Mouse (Mus musculus) brain, embryonic 18.5 days (tissue): ENCODE measurements around the gene Ttc9c.
A peak's percentile ranks its signal among the peaks of the same experiment; 100 is the strongest.

Source experiments
- DNase-seq: peaks from one replicate; pipeline ENCODE4 v3.0.0-alpha.2; 2012; ENCODE audit warnings: low read depth, low spot score

Gene Ttc9c

DNA sequence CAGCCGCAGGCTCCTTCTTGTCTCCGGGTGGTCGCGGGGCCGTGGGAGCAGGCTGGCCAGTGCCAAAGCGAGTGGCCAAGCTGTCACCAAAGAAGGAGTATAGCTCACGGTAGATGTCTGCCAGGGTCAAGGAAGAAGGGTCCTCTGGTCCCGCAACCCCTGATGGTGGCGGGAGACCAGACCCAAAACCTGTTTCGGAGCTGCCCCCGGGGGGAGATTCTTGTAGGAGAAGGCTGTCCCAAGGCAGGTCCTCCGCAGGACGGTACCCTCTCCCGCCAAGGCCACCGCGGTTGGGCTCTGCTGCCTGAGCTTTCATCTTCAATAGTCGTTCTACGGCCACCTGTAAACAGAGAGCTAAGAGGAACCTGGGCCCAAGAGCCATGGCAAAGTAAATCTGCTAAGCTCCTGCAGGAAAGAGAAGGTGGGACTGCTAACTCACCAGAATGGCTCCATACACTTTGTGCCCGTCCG lies 44.1 kb downstream of the Ttc9c start:
- no peak for DNase-seq

DNA sequence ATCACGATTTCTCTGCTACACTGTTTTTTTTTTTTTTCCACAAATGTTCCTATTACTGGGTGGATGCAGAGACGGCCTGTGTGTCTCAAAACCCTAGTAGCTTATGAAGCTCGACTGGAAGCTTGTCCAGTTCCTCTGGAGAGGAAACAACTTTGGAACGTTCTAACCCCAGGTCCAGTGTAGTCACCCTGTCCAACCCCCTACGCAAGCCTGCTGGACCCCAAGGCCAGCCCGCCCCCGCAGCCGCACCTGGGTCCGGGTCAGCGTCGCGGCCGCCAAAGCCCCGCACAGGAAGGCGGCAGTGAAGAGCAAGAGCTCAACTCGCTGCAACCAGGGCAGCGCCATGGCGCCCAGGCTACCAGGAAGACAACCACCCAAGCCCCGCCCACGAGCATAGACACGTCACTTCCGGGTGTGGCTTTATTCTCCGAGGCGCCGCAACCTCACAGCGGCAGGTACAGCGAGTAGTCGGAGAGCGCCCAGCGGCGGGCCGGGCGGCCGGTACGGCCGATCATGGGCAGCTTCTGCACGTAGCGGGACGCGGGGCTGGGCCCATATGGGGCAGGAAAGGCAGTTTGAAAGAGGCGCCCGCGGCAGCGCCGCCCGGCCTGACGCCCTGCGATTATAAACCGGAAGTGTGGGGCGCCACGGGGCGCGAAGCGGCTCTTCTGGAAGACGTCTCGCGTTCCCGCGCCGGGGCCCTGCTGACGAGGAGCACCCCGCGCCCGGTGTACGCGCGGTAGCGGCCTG lies 44.9 kb downstream of the Ttc9c start, which contains the start of gene Tmem179b:
Gene Tmem179b, minus strand, starts transcription at position 382 of the 750 bp plus-strand sequence.
- peak; percentile 87 for DNase-seq

DNA sequence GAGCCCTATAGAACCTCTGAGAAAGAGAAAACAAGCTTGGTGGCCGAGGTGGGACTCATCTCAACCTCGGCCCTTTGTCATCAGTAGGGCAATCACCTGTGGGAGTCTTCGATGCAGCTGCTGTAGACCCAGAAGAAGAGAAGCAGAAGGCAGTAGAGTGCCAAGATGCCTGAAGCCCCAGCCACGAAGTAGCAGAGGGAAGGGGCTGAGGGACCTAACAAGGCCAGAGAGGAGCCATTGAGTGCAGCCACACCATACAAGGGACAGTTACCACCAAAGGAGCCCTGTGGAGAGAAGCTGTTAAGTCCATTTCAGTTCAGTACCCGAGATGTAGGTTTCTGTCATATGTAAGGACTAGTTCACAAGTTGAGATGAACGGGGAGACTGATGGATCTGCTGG lies 45.7 kb downstream of the Ttc9c start:
- DNase-seq: no peak

DNA sequence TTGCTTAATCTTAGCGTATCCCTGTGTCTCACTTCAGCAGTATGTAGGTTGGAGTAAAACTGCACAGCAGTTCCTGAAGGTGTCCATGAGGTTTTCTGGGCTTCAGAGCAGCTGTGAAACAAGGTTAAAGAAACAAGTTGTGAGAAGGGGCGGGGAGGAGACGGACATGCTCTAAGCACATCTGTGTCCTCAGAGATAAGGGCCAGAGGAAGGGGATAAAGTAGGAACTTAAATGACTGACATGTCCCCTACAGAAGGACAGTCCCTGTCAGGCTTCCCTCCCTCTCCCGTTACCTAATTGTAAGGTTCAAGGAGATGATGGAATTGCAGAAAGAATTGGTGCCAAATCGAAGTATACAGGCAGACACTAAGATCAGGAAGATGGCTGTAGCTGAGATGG lies 46.1 kb downstream of the Ttc9c start:
- no peak for DNase-seq

DNA sequence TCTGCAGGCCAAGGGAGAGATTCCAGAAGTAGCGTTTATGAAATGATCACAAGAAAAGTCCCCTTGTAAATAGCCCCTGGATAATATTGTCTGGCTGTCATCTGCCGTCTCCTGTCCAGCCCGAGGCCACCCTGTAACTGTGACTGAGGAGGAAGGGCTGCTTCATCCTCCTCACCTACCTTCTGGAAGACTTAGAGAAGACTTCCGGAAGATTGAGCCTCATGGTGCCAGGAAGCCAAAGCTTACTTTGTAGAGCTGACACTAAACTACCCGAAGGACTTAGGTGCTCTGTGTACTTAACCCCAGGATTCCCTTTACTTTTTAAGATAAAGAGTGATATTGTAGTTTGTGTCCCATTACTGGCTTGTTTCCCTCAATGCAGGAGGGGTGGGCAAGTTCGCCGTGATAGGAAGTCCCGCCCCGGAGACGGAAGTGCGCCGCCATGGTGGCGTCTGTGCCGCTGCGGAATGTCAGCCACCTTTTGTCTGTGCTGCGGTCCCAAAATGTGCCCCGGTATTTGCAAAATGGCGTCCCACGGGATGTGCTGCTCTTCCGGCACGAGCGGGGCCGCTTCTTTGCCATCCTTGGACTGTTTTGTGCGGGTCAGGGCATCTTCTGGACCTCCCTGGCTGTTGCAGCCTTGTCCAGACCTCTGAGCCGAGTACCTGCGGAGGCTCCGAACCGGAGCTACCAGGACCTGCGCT lies 48.4 kb downstream of the Ttc9c start, which contains the start of gene Tmem223:
Gene Tmem223, plus strand, starts transcription at position 430 of the 704 bp plus-strand sequence.
- DNase-seq: peak; percentile 49

DNA sequence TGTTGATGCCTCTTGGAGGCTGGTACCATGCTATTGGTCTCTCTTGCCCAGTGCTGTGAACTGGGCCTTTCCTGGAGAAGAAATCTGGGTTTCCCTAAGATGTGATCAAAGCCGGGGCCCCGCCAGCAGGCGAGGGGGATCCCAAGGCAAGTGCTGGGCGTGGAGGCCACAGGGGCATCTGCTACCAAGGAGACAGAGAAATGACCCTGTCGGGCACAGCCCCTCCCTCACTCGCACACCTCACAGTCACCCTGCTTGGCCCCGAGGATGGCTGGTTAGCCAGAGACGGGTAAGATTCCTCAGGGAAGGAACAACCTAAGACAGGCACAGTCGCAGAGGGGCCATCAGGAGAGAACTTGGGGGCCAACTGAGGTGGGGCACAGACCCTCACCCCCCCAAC lies 53.6 kb downstream of the Ttc9c start:
- no peak for DNase-seq

DNA sequence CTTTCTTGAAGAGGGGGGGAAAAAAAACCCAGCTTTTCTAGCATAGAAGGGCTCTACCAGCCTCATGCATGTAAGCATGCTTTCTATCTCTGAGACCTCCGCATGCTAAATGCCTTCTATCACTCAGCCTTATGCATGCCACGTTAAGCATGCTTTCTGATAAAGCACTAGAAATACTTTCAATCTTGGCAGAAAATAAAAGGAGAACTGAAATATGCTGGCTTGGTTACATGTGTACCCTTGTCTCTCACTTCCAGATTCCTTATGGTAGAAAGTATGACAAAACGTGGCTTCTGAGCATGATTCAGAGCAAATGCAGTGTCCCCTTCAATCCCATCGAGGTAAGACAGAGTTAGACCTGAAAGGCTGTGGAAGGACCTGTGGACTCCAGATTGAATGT lies 55.9 kb downstream of the Ttc9c start:
- no peak for DNase-seq

DNA sequence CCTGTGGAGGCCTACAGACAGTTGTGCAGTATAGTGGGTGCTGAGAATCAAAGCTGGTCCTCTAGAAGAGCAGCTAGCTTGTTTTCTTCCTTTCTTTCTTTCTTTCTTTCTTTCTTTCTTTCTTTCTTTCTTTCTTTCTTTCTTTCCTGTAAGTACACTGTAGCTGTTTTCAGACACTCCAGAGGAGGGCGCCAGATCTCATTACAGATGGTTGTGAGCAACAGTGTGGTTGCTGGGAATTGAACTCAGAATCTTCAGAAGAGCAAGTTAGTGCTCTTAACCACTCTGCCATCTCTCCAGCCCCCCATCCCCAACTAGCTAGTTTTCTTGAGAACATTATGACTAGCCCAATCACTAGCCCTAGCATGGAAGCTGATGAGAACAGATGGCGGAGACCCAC lies 58.4 kb downstream of the Ttc9c start:
- no peak for DNase-seq
